Mouse (Mus musculus) kidney, postnatal 25 days (tissue): Measurements from ENCODE around the gene Mgat5.
A peak's percentile ranks its signal among the peaks of the same experiment; 100 is the strongest.

Source experiments
- DNase-seq, 2 experiments: peaks; one replicate each; pipeline ENCODE4 v3.0.0; 2021; ENCODE audit warnings: mixed read lengths in 2 of 2

Gene Mgat5

GRCm38 (mm10) chr1:127346596-127347139 is 141.9 kb downstream of the Mgat5 start:
- no peak for DNase-seq

GRCm38 (mm10) chr1:127347878-127348620 is 143.2 kb downstream of the Mgat5 start:
- DNase-seq, result peak in 1 of 2 experiments; percentile 7

DNA sequence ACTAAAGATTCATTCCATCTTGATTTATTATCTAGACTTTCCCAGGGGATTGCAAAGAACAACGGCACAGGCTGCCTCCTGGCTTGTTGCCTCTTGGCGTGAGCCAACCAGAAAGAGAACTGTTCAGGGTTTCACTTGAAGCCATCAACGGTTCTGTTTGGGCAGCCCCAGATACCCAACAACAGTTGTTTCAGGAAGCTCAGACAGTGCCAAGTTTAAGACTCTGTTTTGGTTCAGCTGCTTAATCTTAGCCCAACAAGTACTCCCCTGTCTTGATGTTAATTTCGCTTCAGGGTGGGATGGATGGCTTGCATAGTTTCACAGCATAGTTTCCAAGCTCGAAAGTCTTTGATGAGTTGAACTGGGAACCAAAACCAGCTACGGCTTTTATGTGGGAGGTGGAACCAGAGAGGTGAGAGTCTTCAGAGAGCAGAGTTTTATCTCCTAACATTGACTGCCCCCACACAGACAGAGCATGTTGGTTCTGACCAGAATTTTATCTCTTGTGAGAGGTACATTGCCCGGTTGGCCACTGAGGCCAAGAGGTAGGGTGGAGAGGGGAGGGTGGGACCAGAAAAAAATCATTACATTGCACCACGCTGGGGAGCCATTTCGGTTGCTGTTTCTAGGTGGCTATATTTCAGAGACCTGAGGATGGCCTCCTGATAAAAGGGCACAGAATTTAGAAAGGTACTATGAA is 144.0 kb downstream of the Mgat5 start:
- no peak for DNase-seq

- DNase-seq, result no peak
Observed at GRCm38 (mm10) chr1:127351380-127352057, 146.7 kb downstream of the Mgat5 start.

- DNase-seq, result peak in 1 of 2 experiments; percentile 51
Observed at GRCm38 (mm10) chr1:127352131-127352793, 147.4 kb downstream of the Mgat5 start.

DNA sequence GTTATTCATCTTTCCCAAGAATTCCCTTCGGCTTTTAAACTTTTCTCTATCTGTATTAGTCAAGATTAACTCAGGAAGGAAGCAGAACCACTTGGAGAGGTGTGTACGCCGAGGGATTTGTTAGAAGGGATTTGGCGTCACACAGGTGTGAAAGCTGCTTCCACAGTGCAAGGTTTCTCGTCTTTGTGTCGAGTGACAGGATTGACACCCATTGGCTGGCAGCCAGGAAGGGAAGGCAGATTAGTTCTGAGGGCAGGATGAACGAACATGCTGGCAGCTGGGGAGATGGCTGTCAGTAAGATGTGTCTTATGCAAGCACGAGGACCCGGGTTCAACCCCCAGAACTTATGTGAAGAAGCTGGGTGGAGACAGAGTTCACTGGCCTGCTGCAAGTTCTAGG is 148.6 kb downstream of the Mgat5 start:
- peak; percentile 29 to 55 for DNase-seq

DNA sequence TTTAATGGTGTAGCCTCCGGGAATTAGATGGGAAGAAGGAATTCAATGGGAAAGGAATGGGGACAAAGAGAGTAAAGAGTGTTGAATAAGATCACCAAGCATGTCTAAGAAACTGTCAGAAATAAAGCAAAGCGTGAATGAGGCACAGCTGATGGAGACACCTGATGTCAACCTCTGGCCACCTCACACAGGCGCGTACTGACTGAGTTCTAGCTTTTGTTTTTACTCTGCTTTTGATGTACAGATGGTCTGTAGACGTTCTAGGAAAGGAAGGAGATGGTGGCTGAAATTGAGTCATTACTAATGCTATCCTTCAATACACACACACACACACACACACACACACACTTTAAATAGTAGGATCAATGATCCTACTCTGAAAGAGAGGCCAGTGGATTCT is 149.3 kb downstream of the Mgat5 start:
- no peak for DNase-seq

DNA sequence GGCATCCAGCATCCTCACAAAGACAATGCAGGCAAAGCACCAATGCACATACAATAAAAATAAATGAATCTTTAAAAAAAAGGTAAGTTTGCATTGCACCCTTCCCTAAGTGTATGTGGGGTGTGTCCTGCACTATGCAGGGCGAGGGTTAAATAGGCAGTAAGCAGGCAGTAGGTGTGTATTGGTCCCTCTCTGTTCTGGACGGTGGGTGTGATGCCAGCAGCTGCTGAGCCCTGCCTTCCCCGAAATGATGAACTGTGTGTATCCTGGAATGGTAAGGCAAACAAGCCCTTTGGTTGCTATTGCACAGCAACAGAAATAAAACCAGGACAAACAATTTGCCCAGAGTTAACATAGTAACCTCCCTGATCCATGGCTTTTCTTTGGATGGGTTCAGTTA is 150.2 kb downstream of the Mgat5 start:
- DNase-seq, result no peak

GRCm38 (mm10) chr1:127363638-127364037 is 158.8 kb downstream of the Mgat5 start:
- no peak for DNase-seq

GRCm38 (mm10) chr1:127365706-127366105 is 160.9 kb downstream of the Mgat5 start:
- DNase-seq, result no peak

DNA sequence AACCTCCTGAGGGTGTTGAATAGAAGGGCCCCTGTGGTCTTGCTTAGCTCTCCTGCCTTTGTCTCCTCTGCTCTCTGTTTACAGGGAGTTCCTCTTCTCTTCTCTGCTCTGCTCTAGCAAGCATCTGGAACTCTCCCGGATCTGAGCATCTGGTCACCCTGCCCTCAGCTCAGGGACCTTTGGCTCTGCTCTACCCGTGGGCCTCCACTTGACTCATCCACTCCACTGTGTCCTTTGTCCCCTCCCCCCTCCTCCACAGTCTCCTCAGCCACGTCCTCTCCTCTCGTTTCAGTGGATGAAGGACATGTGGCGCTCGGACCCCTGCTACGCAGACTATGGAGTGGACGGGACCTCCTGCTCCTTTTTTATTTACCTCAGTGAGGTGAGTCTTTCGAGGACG is 161.3 kb downstream of the Mgat5 start:
- peak in 1 of 2 experiments; percentile 41 for DNase-seq

DNA sequence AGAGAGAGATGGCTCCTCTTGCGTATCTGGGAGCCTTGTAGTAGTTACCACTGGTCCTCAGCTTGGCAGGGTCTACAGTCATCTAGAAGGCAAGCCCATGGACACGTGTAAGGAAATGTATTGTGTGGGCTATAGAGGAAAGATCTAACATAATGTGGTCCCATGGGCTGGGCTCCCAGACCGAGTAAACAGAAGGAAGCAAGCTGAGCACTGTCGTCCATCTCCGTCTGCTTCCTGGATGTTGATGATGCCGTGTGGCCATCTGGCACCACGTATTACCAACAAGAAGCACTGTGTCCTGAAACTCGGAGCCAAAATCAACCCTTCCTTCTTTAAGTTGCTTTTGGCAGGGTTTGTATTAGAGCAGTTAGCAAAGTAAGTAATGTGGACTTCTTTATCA is 163.7 kb downstream of the Mgat5 start:
- DNase-seq, result no peak

GRCm38 (mm10) chr1:127369538-127369937 is 164.7 kb downstream of the Mgat5 start:
- no peak for DNase-seq

DNA sequence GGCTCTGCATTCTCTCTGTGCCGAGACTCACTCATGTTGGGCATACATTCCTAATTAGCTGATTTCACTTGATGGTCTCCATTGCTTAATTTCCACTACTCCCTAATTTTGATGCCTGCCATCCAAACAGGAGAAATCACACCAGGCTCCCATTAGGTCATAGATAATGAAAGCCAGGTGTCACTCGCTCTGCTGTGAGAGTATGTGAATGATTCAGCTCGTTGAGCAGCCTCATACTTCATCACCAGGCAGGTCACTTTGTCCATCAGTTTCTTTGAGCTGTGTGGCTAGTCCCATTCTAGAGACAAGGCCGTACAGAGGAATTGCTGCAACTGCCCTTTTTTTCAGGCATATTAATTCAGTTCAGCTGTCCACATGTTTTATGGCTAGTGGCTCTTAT is 167.3 kb downstream of the Mgat5 start:
- no peak for DNase-seq

GRCm38 (mm10) chr1:127373559-127373958 is 168.7 kb downstream of the Mgat5 start:
- no peak for DNase-seq

GRCm38 (mm10) chr1:127374157-127374556 is 169.3 kb downstream of the Mgat5 start:
- peak; percentile 39 to 48 for DNase-seq

GRCm38 (mm10) chr1:127380140-127380539 is 175.3 kb downstream of the Mgat5 start:
- DNase-seq, result no peak

- DNase-seq, result no peak
Observed at GRCm38 (mm10) chr1:127380749-127381501, 176.1 kb downstream of the Mgat5 start.

- DNase-seq, result no peak
Observed at GRCm38 (mm10) chr1:127383071-127383470, 178.3 kb downstream of the Mgat5 start.

GRCm38 (mm10) chr1:127387226-127387625 is 182.4 kb downstream of the Mgat5 start:
- no peak for DNase-seq

DNA sequence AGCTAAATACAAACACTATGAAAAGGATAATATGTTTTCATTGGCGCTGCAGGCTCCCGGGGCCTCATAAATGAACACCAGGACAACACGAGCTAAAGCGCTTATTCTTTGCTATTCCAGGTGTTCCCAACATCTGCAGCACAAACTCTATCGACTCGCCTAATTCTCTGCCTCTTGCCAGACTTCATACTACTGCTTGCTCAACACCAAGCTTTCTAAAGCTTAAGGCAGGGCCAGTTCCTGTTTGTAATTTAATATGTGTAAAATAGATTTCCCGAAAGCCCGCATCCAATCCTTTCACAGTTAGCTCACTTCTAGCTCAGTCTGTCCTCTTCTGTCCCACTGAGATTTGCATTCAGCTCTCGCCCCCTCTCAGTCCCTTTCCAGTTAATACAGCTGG is 182.8 kb downstream of the Mgat5 start:
- DNase-seq, result no peak

DNA sequence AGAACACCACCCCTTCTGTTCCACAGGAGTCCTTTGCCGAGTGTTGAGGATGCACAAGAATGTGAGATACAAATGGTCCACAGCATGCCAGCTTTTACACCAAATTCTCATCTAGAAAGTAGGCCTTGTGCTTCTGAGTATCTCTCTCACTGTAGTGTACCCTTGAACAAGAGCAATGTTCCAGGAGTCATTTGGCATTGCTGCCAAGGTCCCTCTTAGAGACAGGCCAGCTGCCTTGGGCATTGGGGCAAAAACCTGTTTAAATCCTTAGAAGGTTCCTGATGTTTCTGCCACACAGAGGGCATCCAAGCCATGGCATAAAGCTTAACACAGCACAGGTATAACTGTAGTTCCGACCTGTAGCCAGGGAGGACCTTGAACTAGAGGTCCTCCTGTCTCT is 189.9 kb downstream of the Mgat5 start:
- peak in 1 of 2 experiments; percentile 18 for DNase-seq
